In the genomic region with DNA sequence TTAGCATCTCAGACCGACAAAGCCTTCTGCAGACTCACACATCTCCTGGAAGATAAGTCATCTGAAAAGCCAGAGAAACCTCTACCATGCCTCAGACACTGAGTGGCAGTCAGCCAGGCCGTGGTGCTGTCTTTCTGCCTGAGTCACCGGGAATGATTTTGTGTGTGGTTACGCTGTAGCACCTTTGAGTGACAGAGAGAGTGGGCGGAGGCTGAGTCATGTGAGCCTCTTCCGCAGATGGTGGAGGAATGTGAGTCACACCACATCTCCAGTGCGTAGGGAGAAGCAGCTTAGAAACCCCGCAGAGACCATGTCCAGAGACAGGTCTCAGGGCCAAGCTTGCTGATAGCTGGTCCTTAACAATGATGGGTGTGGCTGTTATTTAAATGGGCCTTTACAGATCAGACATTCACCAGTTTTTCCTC, we compare ENCODE assay signal across 9 mouse cellular contexts.
DNase-seq lines count a peak whose midpoint lies in the region.
"Had no signal": no experiment of that assay in that cellular context is flagged by ENCODE, and none has a peak within 500 bp of the region (broad histone marks: within the 10 kb centered on the region; RNA-seq: fewer than 3 reads in every experiment).

No protein-coding gene starts in this region.

- H3K4me3 ChIP-seq in midbrain, embryonic 10.5 days = no peak overlapping the region
- H3K4me3 ChIP-seq: liver, embryonic 15.5 days had no signal

- no peaks in the 10 kb centered on the region for H3K27me3 ChIP-seq in midbrain, embryonic 10.5 days (ENCODE audit: low read depth, poor library complexity, severe bottlenecking)
- H3K27me3 ChIP-seq: liver, embryonic 15.5 days had no signal

- no peak overlapping the region for H3K27ac ChIP-seq in midbrain, embryonic 10.5 days (replicated peaks)
- H3K27ac ChIP-seq: liver, embryonic 15.5 days had no signal

- H3K9me3 ChIP-seq in midbrain, embryonic 10.5 days (replicated peaks) = no peaks in the 10 kb centered on the region
- H3K9me3 ChIP-seq: liver, embryonic 15.5 days had no signal

- WGBS in midbrain, embryonic 10.5 days = 84% methylated on average over 8 of the region's 8 CpGs

- no peaks in the 10 kb centered on the region for H3K4me1 ChIP-seq in midbrain, embryonic 10.5 days
- H3K4me1 ChIP-seq: liver, embryonic 15.5 days had no signal

- DNase-seq in ovary, adult 18-20 months (ENCODE audit: low spot score) = peak; percentile 48
- no peak for DNase-seq in ovary, postnatal 14 days (ENCODE audit: low spot score)
- DNase-seq in adrenal gland, adult 18-20 months (ENCODE audit: low spot score in 2 of 2) = peak; percentile 55 to 67
- DNase-seq in layer of hippocampus, adult 9-10 months (ENCODE audit: low spot score) = peak; percentile 51
- DNase-seq in skeletal muscle tissue, adult 2 months (ENCODE audit: low read depth, low spot score) = peak; percentile 43
- no peak for DNase-seq in yolk sac, embryonic 10.5 days (ENCODE audit: low spot score)
- DNase-seq in midbrain, embryonic 10.5 days (ENCODE audit: low spot score) = no peak
- DNase-seq in gastrocnemius, postnatal 25 days = no peak

- H3K36me3 ChIP-seq in midbrain, embryonic 10.5 days = no peaks in the 10 kb centered on the region
- H3K36me3 ChIP-seq: liver, embryonic 15.5 days had no signal

Comparison
In these comparisons a context has a peak if more than half of its experiments do, and no peak if none do; other contexts are left out.
1. DNase-seq: peak in ovary, adult 18-20 months (single experiment), adrenal gland, adult 18-20 months (2 of 2), layer of hippocampus, adult 9-10 months (single experiment) and skeletal muscle tissue, adult 2 months (single experiment); none in ovary, postnatal 14 days (single experiment), yolk sac, embryonic 10.5 days (single experiment), midbrain, embryonic 10.5 days (single experiment) and gastrocnemius, postnatal 25 days (single experiment).